Mouse (Mus musculus) liver, embryonic 14.5 days (tissue): ENCODE measurements at regions not wholly inside any gene's neighbourhood (a gene's known extent, or its start where the extent isn't known, plus 50 kb on each side); places are given as distances from the start of the nearest gene placed in this dataset.

Source experiments
- ATAC-seq: fragments of 200-750 bp; cut with Nextera tagmentation; 2 replicates; pipeline ENCODE4 v1.8.0; 2017; ENCODE audit warnings: moderate number of reproducible peaks, mild to moderate bottlenecking, moderate library complexity; ENCODE audit not compliant: insufficient read depth
- DNase-seq, 3 experiments: peaks; one replicate each; pipeline ENCODE4 v3.0.0-alpha.2; 2012 to 2013; ENCODE audit warnings: low read depth in 3 of 3, low spot score in 3 of 3
- H3K27ac ChIP-seq: fragments of 300-500 bp; sonication (generic); 2 replicates; pipeline ENCODE4 v1.5.1; 2014; ENCODE audit warnings: moderate library complexity, mild to moderate bottlenecking, control low read depth, inconsistent platforms
- H3K27me3 ChIP-seq: fragments of 300-500 bp; sonication (generic); 2 replicates; pipeline ENCODE4 v1.6.1; 2014; ENCODE audit warnings: mild to moderate bottlenecking, low read length, moderate library complexity; ENCODE audit not compliant: control insufficient read depth, insufficient read depth
- H3K36me3 ChIP-seq: fragments of 300-500 bp; sonication (generic); replicated peaks from 2 replicates; pipeline ENCODE4 v1.6.1; 2014; ENCODE audit warnings: low read depth; ENCODE audit not compliant: control insufficient read depth, insufficient read depth
- H3K4me1 ChIP-seq, 2 experiments: fragments of 200-500 bp in 1 of 2; fragments of 300-500 bp in 1 of 2; sonication (generic) in 1 of 2; replicated peaks; 2 replicates each; pipeline ENCODE4 v1.6.1; 2012 to 2014; ENCODE audit warnings: antibody characterized with exemption in 1 of 2, inconsistent platforms in 1 of 2, low read length in 1 of 2; ENCODE audit not compliant: control insufficient read depth in 2 of 2, insufficient read depth in 2 of 2
- H3K4me2 ChIP-seq: fragments of 300-500 bp; sonication (generic); 2 replicates; pipeline ENCODE4 v1.6.1; 2014; ENCODE audit warnings: low read depth, mild to moderate bottlenecking, control low read depth, moderate library complexity
- H3K4me3 ChIP-seq, 2 experiments: fragments of 200-500 bp in 1 of 2; fragments of 300-500 bp in 1 of 2; sonication (generic) in 1 of 2; 2 replicates each; pipeline ENCODE4 v1.5.1; 2012 to 2014; ENCODE audit warnings: low read depth in 2 of 2, low read length in 2 of 2, mild to moderate bottlenecking in 2 of 2, control low read depth in 1 of 2, inconsistent platforms in 1 of 2, moderate library complexity in 1 of 2; ENCODE audit not compliant: insufficient read depth in 1 of 2
- H3K9ac ChIP-seq: fragments of 300-500 bp; sonication (generic); replicated peaks from 2 replicates; pipeline ENCODE4 v1.6.1; 2014; ENCODE audit warnings: mild to moderate bottlenecking, control low read depth, moderate library complexity
- H3K9me3 ChIP-seq: fragments of 300-500 bp; sonication (generic); 2 replicates; pipeline ENCODE4 v1.6.1; 2016; ENCODE audit warnings: low read length, mixed read lengths; ENCODE audit not compliant: control insufficient read depth
- CTCF ChIP-seq: IDR thresholded peaks from 2 replicates; pipeline ENCODE4 v1.5.1; 2016; ENCODE audit warnings: antibody characterized with exemption, low read depth, control low read depth
- EP300 ChIP-seq: IDR thresholded peaks from 2 replicates; pipeline ENCODE4 v1.6.1; 2016; ENCODE audit warnings: antibody characterized with exemption, low read depth
- WGBS: fragments of 180-500 bp; shearing (Covaris S2); extraction: QIAGEN DNeasy Blood & Tissue Kit; methylation state at CpG from one replicate; pipeline ENCODE4 v1.1.7; 2014; ENCODE audit not compliant: insufficient replicate concordance; 5-methylcytosine and 5-hydroxymethylcytosine counted together

DNA sequence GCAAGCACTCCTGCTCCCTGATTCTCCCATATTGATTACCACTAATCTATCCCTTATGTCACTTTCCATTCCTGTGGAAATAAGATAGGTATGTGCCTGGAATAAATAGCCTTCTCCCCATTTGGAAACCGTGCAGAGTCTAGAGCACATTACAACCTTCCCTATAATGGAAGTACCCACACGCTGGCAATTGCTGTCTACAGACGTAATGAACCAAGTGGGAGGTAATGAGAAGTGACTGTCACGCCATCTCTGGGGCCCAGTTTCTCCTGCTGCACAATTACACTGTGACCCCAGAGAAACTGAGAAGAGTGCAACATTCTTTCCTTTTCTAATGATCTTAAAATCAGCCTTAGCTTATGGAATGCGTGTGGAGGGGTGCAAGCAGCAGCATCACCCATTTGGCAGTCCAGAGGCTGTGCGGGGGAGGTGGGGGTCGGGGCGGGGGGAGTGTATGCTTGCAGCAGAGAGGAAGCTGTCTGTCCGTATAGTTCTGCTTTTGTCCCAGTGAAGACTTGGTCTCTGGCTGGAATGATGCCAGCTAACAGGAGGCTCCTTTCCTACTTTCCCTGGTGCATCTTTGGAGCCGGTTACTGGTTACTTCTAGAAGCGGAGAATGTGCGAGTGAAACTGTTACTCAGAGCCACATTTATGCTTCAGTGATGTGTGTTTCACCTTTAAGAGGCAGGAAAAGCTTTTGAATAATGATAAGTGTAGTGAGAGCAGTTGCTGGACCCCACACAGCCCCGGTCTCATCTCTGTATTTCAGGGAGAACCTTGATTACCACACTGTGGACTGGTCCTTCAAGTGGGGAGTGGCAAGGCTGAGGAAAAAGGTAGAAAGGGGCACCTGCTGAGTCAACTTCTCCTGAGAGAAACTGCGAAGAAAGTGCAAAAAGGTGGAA lies 209.3 kb upstream of the Tet2 start:
- Histone ChIP-seq H3K4me2 (no peak overlapping the region), H3K27ac (no peak overlapping the region), H3K9me3 (no peaks in the 10 kb centered on the region), H3K36me3 (no peaks in the 10 kb centered on the region), H3K4me1 (no peaks in the 10 kb centered on the region; a peak in 1 of 4 replicates), H3K27me3 (no peaks in the 10 kb centered on the region), H3K9ac (no peak overlapping the region), H3K4me3 (no peak overlapping the region)
- 34% methylated on average over 14 of the region's 14 CpGs for WGBS
- TF ChIP-seq CTCF (no peak), EP300 (no peak)
- ATAC-seq (no peak), DNase-seq (no peak)

DNA sequence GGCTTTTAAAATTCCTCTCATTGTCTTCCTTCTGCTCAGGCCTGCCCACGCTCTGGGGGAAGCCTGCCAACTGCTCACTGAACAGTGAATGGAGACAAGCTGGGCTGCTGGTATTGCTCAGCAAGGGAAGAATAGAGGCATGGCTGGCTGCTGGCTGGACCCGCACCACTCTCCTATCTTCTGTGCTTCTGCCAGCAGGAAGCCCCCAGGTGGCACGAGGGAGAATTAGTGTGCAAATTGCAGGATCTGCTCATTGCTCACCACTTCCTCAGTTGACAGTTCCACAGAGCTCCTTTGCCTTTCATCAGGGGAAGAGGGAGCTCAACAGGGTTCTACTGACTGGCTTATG lies 209.9 kb upstream of the Tet2 start:
- Histone ChIP-seq H3K9ac (no peak overlapping the region), H3K4me2 (no peak overlapping the region), H3K4me3 (no peak overlapping the region), H3K27ac (no peak overlapping the region), H3K27me3 (no peaks in the 10 kb centered on the region), H3K9me3 (no peaks in the 10 kb centered on the region), H3K4me1 (no peaks in the 10 kb centered on the region; a peak in 1 of 4 replicates), H3K36me3 (no peaks in the 10 kb centered on the region)
- ATAC-seq (no peak), DNase-seq (no peak)
- 8% methylated on average over 3 of the region's 3 CpGs for WGBS
- no peak for TF ChIP-seq EP300
- no peak for TF ChIP-seq CTCF

DNA sequence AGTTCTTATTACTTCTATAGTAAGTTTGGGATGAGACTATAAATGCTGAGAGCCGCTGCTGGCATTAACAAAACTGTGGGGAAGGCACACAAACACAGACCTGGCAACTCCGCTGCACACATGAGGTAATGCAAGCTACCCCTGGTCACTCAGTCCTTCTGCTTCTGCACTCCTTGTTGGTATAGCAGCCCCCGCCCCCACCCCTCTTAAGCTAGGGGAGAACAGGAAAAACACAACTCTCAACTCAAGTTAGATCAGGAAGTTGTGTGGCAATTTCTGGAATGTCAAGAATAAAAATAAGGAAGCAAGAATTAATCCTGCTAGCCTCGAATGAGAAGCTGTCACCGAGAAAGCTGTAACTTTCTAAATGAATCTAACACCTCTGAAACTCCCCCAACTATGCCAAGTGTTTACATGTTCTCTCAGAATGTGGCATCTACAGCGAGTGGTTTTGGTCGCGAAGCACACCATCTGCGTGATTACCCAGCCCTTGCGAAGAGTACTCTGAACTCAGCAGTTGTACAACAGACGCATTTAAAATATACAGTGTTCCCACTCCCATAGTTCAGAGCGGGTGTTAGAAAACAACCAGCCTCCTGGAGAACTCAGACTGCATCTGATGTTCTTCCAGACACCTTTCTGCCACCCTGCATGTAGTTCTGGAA lies 212.9 kb upstream of the Tet2 start:
- no peak for ATAC-seq
- no peaks in the 10 kb centered on the region for H3K36me3 ChIP-seq
- no peak for DNase-seq
- WGBS = 19% methylated on average over 12 of the region's 12 CpGs
- no peaks in the 10 kb centered on the region for H3K9me3 ChIP-seq
- TF ChIP-seq EP300 (no peak), CTCF (no peak)
- no peak overlapping the region for H3K9ac ChIP-seq
- H3K4me2 ChIP-seq = peak overlapping the region; percentile 1; the same call in 1 of the 2 replicates
- no peaks in the 10 kb centered on the region; a peak in 1 of 4 replicates for H3K4me1 ChIP-seq
- no peak overlapping the region for H3K27ac ChIP-seq
- no peak overlapping the region for H3K4me3 ChIP-seq
- no peaks in the 10 kb centered on the region for H3K27me3 ChIP-seq

DNA sequence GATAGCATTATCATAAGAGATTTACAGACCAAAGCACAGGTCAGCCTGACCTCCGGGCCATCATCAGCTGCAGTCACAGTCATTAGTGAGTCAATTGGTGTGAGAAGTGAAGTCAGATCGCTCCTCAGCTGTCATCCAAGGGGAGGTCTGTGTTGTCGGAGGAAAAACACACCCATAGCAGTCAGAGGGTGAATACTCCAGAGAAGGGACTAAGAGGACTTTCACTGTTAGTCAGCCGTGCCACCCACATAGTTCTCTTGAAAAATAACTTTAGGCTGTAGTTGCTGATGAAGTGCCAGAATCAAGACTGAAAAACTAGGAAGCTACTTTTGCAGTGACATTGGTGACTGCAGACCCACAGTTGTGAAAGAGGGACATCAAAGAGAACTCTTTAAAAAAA lies 213.5 kb upstream of the Tet2 start:
- Histone ChIP-seq H3K27me3 (no peaks in the 10 kb centered on the region), H3K9me3 (no peaks in the 10 kb centered on the region), H3K27ac (no peak overlapping the region), H3K4me1 (no peaks in the 10 kb centered on the region; a peak in 1 of 4 replicates), H3K36me3 (no peaks in the 10 kb centered on the region), H3K4me2 (peak overlapping the region; percentile 1; the same call in 1 of the 2 replicates), H3K4me3 (no peak overlapping the region), H3K9ac (no peak overlapping the region)
- DNase-seq = no peak
- ATAC-seq = no peak
- 12% methylated on average over 4 of the region's 4 CpGs for WGBS
- TF ChIP-seq EP300 (no peak), CTCF (no peak)

DNA sequence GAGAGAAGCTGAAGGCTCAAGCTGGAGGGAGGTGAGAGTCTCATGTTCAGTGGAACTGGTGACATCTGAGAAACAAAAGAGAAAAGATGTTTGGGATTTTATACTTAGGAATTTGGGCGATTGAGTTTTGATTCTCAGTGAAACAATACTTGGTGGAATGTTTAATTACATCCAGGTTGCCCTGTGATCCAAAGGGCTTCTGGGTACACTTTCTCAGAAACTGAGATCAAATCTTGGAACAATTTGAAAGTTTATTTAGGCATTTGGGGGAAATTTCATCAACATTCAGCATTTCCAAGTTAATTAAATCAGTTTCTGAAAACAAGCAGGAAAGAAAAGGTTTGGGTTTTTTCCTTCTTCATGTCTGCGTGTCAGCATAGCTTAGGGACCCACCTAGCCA lies 214.7 kb upstream of the Tet2 start:
- Histone ChIP-seq H3K4me3 (no peak overlapping the region), H3K36me3 (no peaks in the 10 kb centered on the region), H3K4me2 (no peak overlapping the region), H3K27me3 (no peaks in the 10 kb centered on the region), H3K27ac (no peak overlapping the region), H3K9me3 (no peaks in the 10 kb centered on the region), H3K4me1 (no peaks in the 10 kb centered on the region; a peak in 1 of 4 replicates), H3K9ac (no peak overlapping the region)
- no peak for ATAC-seq
- DNase-seq = no peak
- no peak for TF ChIP-seq EP300
- TF ChIP-seq CTCF = no peak
- 64% methylated on average over 2 of the region's 2 CpGs for WGBS
